Mouse (Mus musculus): ENCODE measurements at regions not wholly inside any gene's neighbourhood (a gene's known extent, or its start where the extent isn't known, plus 50 kb on each side); places are given as distances from the start of the nearest gene placed in this dataset.
A peak's percentile ranks its signal among the peaks of the same experiment; 100 is the strongest.

- Histone ChIP-seq H3K4me3 (no peak overlapping the region), H3K4me2 (no peak overlapping the region), H3K9me3 (no peaks in the 10 kb centered on the region), H3K9ac (no peak overlapping the region), H3K36me3 (no peaks in the 10 kb centered on the region), H3K27me3 (replicated peaks) (no peaks in the 10 kb centered on the region), H3K27ac (replicated peaks) (no peak overlapping the region), H3K4me1 (no peaks in the 10 kb centered on the region)
- no peak for ATAC-seq (ENCODE audit: extremely low read depth, insufficient number of reproducible peaks, low FRiP score, low TSS enrichment)
- 77% methylated on average over 4 of the region's 4 CpGs for WGBS
These were observed 240.7 kb upstream of the Actbl2 start for GRCm38 (mm10) chr13:111014142-111014541.

- 51% methylated on average over 2 of the region's 2 CpGs for whole genome bisulfite sequencing
- H3K27me3 ChIP-seq (replicated peaks): no peaks in the 10 kb centered on the region
- no peaks in the 10 kb centered on the region for H3K36me3 ChIP-seq
- no peaks in the 10 kb centered on the region for H3K9me3 ChIP-seq
- no peak overlapping the region for H3K27ac ChIP-seq (replicated peaks)
- no peak overlapping the region for H3K9ac ChIP-seq
- no peaks in the 10 kb centered on the region for H3K4me1 ChIP-seq
- H3K4me2 ChIP-seq: no peak overlapping the region
- H3K4me3 ChIP-seq: no peak overlapping the region
- ATAC-seq (ENCODE audit: extremely low read depth, insufficient number of reproducible peaks, low FRiP score, low TSS enrichment): no peak
These were observed 224.7 kb upstream of the Actbl2 start for GRCm38 (mm10) chr13:111030111-111030510.

GRCm38 (mm10) chr13:111031633-111032032, 223.2 kb upstream of the Actbl2 start:
- no peaks in the 10 kb centered on the region for H3K9me3 ChIP-seq
- ATAC-seq (ENCODE audit: extremely low read depth, insufficient number of reproducible peaks, low FRiP score, low TSS enrichment): no peak
- no peaks in the 10 kb centered on the region for H3K27me3 ChIP-seq (replicated peaks)
- H3K4me1 ChIP-seq: no peaks in the 10 kb centered on the region
- no peak overlapping the region for H3K4me3 ChIP-seq
- WGBS: 65% methylated on average over 1 of the region's 1 CpGs
- no peak overlapping the region for H3K27ac ChIP-seq (replicated peaks)
- H3K36me3 ChIP-seq: no peaks in the 10 kb centered on the region
- no peak overlapping the region for H3K9ac ChIP-seq
- H3K4me2 ChIP-seq: no peak overlapping the region

- H3K4me2 ChIP-seq: no peak overlapping the region
- H3K27me3 ChIP-seq (replicated peaks): no peaks in the 10 kb centered on the region
- H3K9ac ChIP-seq: no peak overlapping the region
- no peaks in the 10 kb centered on the region for H3K9me3 ChIP-seq
- H3K4me3 ChIP-seq: no peak overlapping the region
- no peaks in the 10 kb centered on the region for H3K36me3 ChIP-seq
- 48% methylated on average over 2 of the region's 2 CpGs for WGBS
- H3K4me1 ChIP-seq: peaks cover 24% of the 10 kb centered on the region
- H3K27ac ChIP-seq (replicated peaks): no peak overlapping the region; the same call in none of the 2 replicates
- ATAC-seq (ENCODE audit: extremely low read depth, insufficient number of reproducible peaks, low FRiP score, low TSS enrichment): no peak
These were observed 211.2 kb upstream of the Actbl2 start for GRCm38 (mm10) chr13:111043637-111044036.

- ATAC-seq (ENCODE audit: extremely low read depth, insufficient number of reproducible peaks, low FRiP score, low TSS enrichment): peak; percentile 63; the same call in 1 of the 2 replicates
- peak overlapping the region; percentile 5; the same call in 1 of the 2 replicates for H3K4me2 ChIP-seq
- no peaks in the 10 kb centered on the region for H3K36me3 ChIP-seq
- no peak overlapping the region for H3K9ac ChIP-seq
- H3K27ac ChIP-seq (replicated peaks): peak overlapping the region; percentile 51
- H3K4me3 ChIP-seq: no peak overlapping the region
- H3K27me3 ChIP-seq (replicated peaks): no peaks in the 10 kb centered on the region
- H3K4me1 ChIP-seq: peaks cover 26% of the 10 kb centered on the region
- no peaks in the 10 kb centered on the region for H3K9me3 ChIP-seq
- WGBS: 22% methylated on average over 10 of the region's 10 CpGs
These were observed 210.3 kb upstream of the Actbl2 start for GRCm38 (mm10) chr13:111044328-111045002.

- Histone ChIP-seq H3K9me3 (0 out of 2 replicates have a peak, but pooled peaks cover 7% of the 10 kb centered on the region), H3K27me3 (replicated peaks) (no peaks in the 10 kb centered on the region), H3K4me1 (peaks cover 18% of the 10 kb centered on the region), H3K27ac (replicated peaks) (peak overlapping the region; percentile 13), H3K9ac (no peak overlapping the region), H3K36me3 (no peaks in the 10 kb centered on the region), H3K4me2 (no peak overlapping the region), H3K4me3 (no peak overlapping the region)
- no peak for ATAC-seq (ENCODE audit: extremely low read depth, insufficient number of reproducible peaks, low FRiP score, low TSS enrichment)
- 46% methylated on average over 6 of the region's 6 CpGs for WGBS
These were observed 204.7 kb upstream of the Actbl2 start for GRCm38 (mm10) chr13:111050097-111050496.

- Histone ChIP-seq H3K27me3 (replicated peaks) (no peaks in the 10 kb centered on the region), H3K9me3 (0 out of 2 replicates have a peak, but pooled peaks cover 7% of the 10 kb centered on the region), H3K4me2 (no peak overlapping the region), H3K4me1 (no peaks in the 10 kb centered on the region), H3K27ac (replicated peaks) (no peak overlapping the region), H3K9ac (no peak overlapping the region), H3K36me3 (no peaks in the 10 kb centered on the region), H3K4me3 (no peak overlapping the region)
- 75% methylated on average over 2 of the region's 2 CpGs for WGBS
- no peak for ATAC-seq (ENCODE audit: extremely low read depth, insufficient number of reproducible peaks, low FRiP score, low TSS enrichment)
These were observed 199.0 kb upstream of the Actbl2 start for GRCm38 (mm10) chr13:111055817-111056216.

- ATAC-seq (ENCODE audit: extremely low read depth, insufficient number of reproducible peaks, low FRiP score, low TSS enrichment): no peak
- Histone ChIP-seq H3K9me3 (no peaks in the 10 kb centered on the region), H3K4me1 (no peaks in the 10 kb centered on the region), H3K27ac (replicated peaks) (no peak overlapping the region), H3K4me3 (no peak overlapping the region), H3K4me2 (no peak overlapping the region), H3K9ac (no peak overlapping the region), H3K27me3 (replicated peaks) (no peaks in the 10 kb centered on the region), H3K36me3 (no peaks in the 10 kb centered on the region)
- 73% methylated on average over 2 of the region's 2 CpGs for WGBS
These were observed 167.1 kb upstream of the Actbl2 start for GRCm38 (mm10) chr13:111087753-111088152.

GRCm38 (mm10) chr13:111096071-111096470, 158.7 kb upstream of the Actbl2 start:
- Histone ChIP-seq H3K4me3 (no peak overlapping the region), H3K27me3 (replicated peaks) (no peaks in the 10 kb centered on the region), H3K36me3 (no peaks in the 10 kb centered on the region), H3K4me1 (peaks cover 9% of the 10 kb centered on the region; the same call in 1 of the 2 replicates), H3K27ac (replicated peaks) (no peak overlapping the region), H3K9me3 (no peaks in the 10 kb centered on the region), H3K4me2 (no peak overlapping the region), H3K9ac (no peak overlapping the region)
- WGBS: 82% methylated on average over 5 of the region's 5 CpGs
- ATAC-seq (ENCODE audit: extremely low read depth, insufficient number of reproducible peaks, low FRiP score, low TSS enrichment): no peak

- 74% methylated on average over 4 of the region's 4 CpGs for WGBS
- no peak overlapping the region for H3K4me3 ChIP-seq
- no peaks in the 10 kb centered on the region for H3K36me3 ChIP-seq
- no peak overlapping the region for H3K9ac ChIP-seq
- H3K27ac ChIP-seq (replicated peaks): no peak overlapping the region
- H3K4me1 ChIP-seq: peaks cover 9% of the 10 kb centered on the region; the same call in 1 of the 2 replicates
- ATAC-seq (ENCODE audit: extremely low read depth, insufficient number of reproducible peaks, low FRiP score, low TSS enrichment): no peak
- no peaks in the 10 kb centered on the region for H3K9me3 ChIP-seq
- no peaks in the 10 kb centered on the region for H3K27me3 ChIP-seq (replicated peaks)
- H3K4me2 ChIP-seq: no peak overlapping the region
These were observed 157.5 kb upstream of the Actbl2 start for GRCm38 (mm10) chr13:111097336-111097735.

- no peaks in the 10 kb centered on the region for H3K36me3 ChIP-seq
- no peak overlapping the region for H3K4me3 ChIP-seq
- 76% methylated on average over 2 of the region's 2 CpGs for WGBS
- H3K4me1 ChIP-seq: peaks cover 9% of the 10 kb centered on the region; the same call in 1 of the 2 replicates
- ATAC-seq (ENCODE audit: extremely low read depth, insufficient number of reproducible peaks, low FRiP score, low TSS enrichment): no peak
- H3K9ac ChIP-seq: no peak overlapping the region
- no peaks in the 10 kb centered on the region for H3K9me3 ChIP-seq
- no peaks in the 10 kb centered on the region for H3K27me3 ChIP-seq (replicated peaks)
- H3K4me2 ChIP-seq: no peak overlapping the region
- no peak overlapping the region for H3K27ac ChIP-seq (replicated peaks)
These were observed 156.1 kb upstream of the Actbl2 start for GRCm38 (mm10) chr13:111098738-111099137.

- Histone ChIP-seq H3K4me3 (no peak overlapping the region), H3K9me3 (no peaks in the 10 kb centered on the region), H3K27me3 (replicated peaks) (no peaks in the 10 kb centered on the region), H3K9ac (no peak overlapping the region), H3K27ac (replicated peaks) (no peak overlapping the region), H3K4me1 (peaks cover 9% of the 10 kb centered on the region; the same call in 1 of the 2 replicates), H3K36me3 (no peaks in the 10 kb centered on the region), H3K4me2 (peak overlapping the region; percentile 44)
- 51% methylated on average over 6 of the region's 6 CpGs for WGBS
- no peak for ATAC-seq (ENCODE audit: extremely low read depth, insufficient number of reproducible peaks, low FRiP score, low TSS enrichment)
These were observed 155.6 kb upstream of the Actbl2 start for GRCm38 (mm10) chr13:111099252-111099651.

Data from heart, embryonic 13.5 days (tissue).